Mouse (Mus musculus): ENCODE measurements at regions not wholly inside any gene's neighbourhood (a gene's known extent, or its start where the extent isn't known, plus 50 kb on each side); places are given as distances from the start of the nearest gene placed in this dataset.

- DNase-seq (ENCODE audit: low spot score in 2 of 2), result no peak
These were observed 156.6 kb upstream of the Tex13c2 start for GRCm38 (mm10) chrX:42332906-42333305.

- DNase-seq (ENCODE audit: low spot score in 2 of 2), result no peak
These were observed 155.9 kb upstream of the Tex13c2 start for GRCm38 (mm10) chrX:42333631-42334030.

GRCm38 (mm10) chrX:42334794-42335193 lies 154.7 kb upstream of the Tex13c2 start:
- no peak for DNase-seq (ENCODE audit: low spot score in 2 of 2)

GRCm38 (mm10) chrX:42336772-42337171 lies 152.7 kb upstream of the Tex13c2 start:
- DNase-seq (ENCODE audit: low spot score in 2 of 2), result no peak

- no peak for DNase-seq (ENCODE audit: low spot score in 2 of 2)
These were observed 147.1 kb upstream of the Tex13c2 start for GRCm38 (mm10) chrX:42342362-42342761.

GRCm38 (mm10) chrX:42342951-42343879 lies 146.3 kb upstream of the Tex13c2 start:
- DNase-seq (ENCODE audit: low spot score in 2 of 2), result no peak

- no peak for DNase-seq (ENCODE audit: low spot score in 2 of 2)
These were observed 136.8 kb upstream of the Tex13c2 start for GRCm38 (mm10) chrX:42352610-42353254.

GRCm38 (mm10) chrX:42359381-42360172 lies 129.9 kb upstream of the Tex13c2 start:
- no peak for DNase-seq (ENCODE audit: low spot score in 2 of 2)

- no peak for DNase-seq (ENCODE audit: low spot score in 2 of 2)
These were observed 129.1 kb upstream of the Tex13c2 start for GRCm38 (mm10) chrX:42360173-42360931.

GRCm38 (mm10) chrX:42360973-42361372 lies 128.5 kb upstream of the Tex13c2 start:
- no peak for DNase-seq (ENCODE audit: low spot score in 2 of 2)

GRCm38 (mm10) chrX:42361400-42362028 lies 128.0 kb upstream of the Tex13c2 start:
- DNase-seq (ENCODE audit: low spot score in 2 of 2), result peak in 1 of 2 experiments; percentile 3

GRCm38 (mm10) chrX:42364137-42364536 lies 125.4 kb upstream of the Tex13c2 start:
- no peak for DNase-seq (ENCODE audit: low spot score in 2 of 2)

GRCm38 (mm10) chrX:42373794-42374398 lies 115.6 kb upstream of the Tex13c2 start:
- no peak for DNase-seq (ENCODE audit: low spot score in 2 of 2)

- no peak for DNase-seq (ENCODE audit: low spot score in 2 of 2)
These were observed 95.5 kb upstream of the Tex13c2 start for GRCm38 (mm10) chrX:42393836-42394556.

GRCm38 (mm10) chrX:42396441-42396840 lies 93.0 kb upstream of the Tex13c2 start:
- DNase-seq (ENCODE audit: low spot score in 2 of 2), result no peak

GRCm38 (mm10) chrX:42398836-42399235 lies 90.7 kb upstream of the Tex13c2 start:
- no peak for DNase-seq (ENCODE audit: low spot score in 2 of 2)

- no peak for DNase-seq (ENCODE audit: low spot score in 2 of 2)
These were observed 90.1 kb upstream of the Tex13c2 start for GRCm38 (mm10) chrX:42399343-42399742.

GRCm38 (mm10) chrX:42401091-42401490 lies 88.4 kb upstream of the Tex13c2 start:
- no peak for DNase-seq (ENCODE audit: low spot score in 2 of 2)

- DNase-seq (ENCODE audit: low spot score in 2 of 2), result no peak
These were observed 87.7 kb upstream of the Tex13c2 start for GRCm38 (mm10) chrX:42401564-42402334.
